Mouse (Mus musculus) left cerebral cortex, postnatal 4 days (tissue): ENCODE measurements around the gene Abca13. TPM values are rescaled to one million over a fixed set of nuclear protein-coding genes. Genes with fewer than 3 reads are reported as not detected.
A peak's percentile ranks its signal among the peaks of the same experiment; 100 is the strongest.
"Not testable (repeated sequence)": the region's sequence is repeated elsewhere in the genome, so short reads cannot be mapped to it uniquely, and the experiment has no call there.

Experiments used
- DNase-seq: peaks from one replicate; pipeline ENCODE4 v3.0.0-alpha.2; 2022
- intact Hi-C: fragments of 180-260 bp; cut with DNase I; formaldehyde crosslinking; loops from one replicate; pipeline ENCODE4 v1.15.1; 2025
- total RNA-seq, 2 experiments: library from RNA; stranded (reverse); gene quantifications; 2 replicates each; pipeline ENCODE4 v1.2.3; 2021

Abca13 gene
- total RNA-seq, 2 experiments from 2014 or later = 0.10 to 0.30 TPM

GRCm38 (mm10) chr11:9285759-9286158 is 94.0 kb downstream of the Abca13 start:
- DNase-seq = no peak
- intact Hi-C loops = no loop called here

- intact Hi-C loops = no loop called here
- DNase-seq = no peak
Measured at GRCm38 (mm10) chr11:9291168-9291567, 99.4 kb downstream of the Abca13 start.

- intact Hi-C loops = no loop called here
- no peak for DNase-seq
Measured at GRCm38 (mm10) chr11:9299615-9300014, 107.9 kb downstream of the Abca13 start.

- no peak for DNase-seq
- intact Hi-C loops = no loop called here
Measured at GRCm38 (mm10) chr11:9305450-9305849, 113.7 kb downstream of the Abca13 start.

- DNase-seq = no peak
- intact Hi-C loops = loop anchor here (5.0 kb wide), 1 partner anchor 1816 kb away; no protein-coding TSS in a partner anchor
Measured at GRCm38 (mm10) chr11:9316545-9316944, 124.8 kb downstream of the Abca13 start.

DNA sequence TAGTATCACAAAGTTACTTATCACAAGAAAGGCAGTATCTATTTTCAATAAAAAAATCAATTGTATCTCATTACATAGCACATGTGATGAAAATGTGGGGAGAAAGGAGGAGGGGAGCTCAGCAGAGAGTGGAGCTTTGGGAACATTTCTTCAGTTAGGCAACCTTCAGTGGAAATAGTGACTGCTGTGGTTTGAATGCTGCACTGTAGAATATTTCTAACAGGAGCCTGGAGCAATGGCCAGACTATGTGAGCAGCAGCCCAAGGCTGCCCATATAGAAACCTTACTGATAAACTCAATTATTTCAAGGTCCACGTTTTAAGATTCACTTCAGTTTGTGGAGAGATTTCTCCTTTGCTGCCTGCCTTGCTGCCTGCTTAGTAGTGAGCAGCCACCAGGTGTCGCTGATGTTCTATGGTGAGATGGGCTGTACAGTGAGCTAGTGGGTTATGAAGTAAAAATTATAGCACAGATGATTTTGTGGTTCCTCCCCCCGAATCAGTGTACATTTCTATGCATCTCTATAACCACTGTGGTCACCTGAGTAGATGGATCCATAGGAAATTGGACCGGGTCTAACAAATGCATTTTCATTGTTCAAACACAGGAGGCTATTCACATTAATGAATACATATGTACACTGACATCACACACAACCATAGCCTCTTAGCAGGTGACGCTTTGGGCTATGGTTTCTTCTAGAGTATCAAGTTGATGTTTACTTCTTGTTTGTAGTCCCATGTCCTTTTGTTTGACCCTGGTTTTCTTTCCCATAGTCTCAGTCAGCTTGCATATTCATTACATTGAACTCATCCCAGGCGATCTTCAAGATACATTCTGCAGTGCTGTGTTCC is 125.6 kb downstream of the Abca13 start:
- intact Hi-C loops = loop anchor here (5.0 kb wide), 1 partner anchor 1815 kb away; no protein-coding TSS in a partner anchor
- peak; percentile 73 for DNase-seq

DNA sequence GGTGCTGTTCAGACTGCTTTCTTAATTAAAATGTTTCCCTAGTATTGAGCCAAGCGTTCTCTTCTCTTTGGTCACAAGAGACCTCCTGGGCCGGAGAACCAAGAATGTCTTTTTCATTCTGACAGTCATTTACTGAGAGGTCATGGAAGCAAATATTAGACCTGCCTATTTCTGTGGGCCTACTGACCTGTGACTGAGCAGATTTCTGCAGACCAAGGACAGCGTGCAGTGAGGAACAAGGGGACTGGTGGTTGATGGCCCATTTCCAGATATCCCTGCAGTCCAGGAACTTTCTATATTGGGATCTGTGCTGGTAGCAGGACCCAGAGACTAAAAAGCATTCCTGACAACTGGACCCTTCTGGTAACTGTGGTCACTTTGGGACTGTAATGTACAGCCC is 146.4 kb downstream of the Abca13 start:
- DNase-seq = no peak
- intact Hi-C loops = no loop called here

DNA sequence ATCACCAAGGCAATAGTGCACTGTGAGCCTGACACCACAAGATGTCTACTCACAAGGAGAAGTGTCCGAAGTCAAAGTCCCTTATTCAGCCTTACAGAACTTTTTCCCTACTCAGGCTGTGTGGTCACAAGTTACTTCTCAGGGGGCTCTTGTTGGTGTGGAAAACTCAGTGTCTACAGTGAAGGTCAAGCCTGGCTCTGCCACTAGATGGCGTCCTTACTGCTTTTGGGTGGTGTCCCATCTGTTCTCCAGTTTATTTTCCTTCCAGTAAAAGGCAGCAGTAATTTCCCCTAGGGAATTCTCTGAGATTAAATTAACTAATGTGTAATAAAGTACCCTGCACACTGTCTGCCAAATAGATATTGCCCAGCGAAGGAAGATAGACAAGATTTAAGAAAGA is 156.0 kb downstream of the Abca13 start:
- intact Hi-C loops = no loop called here
- DNase-seq = peak; percentile 35

- intact Hi-C loops = no loop called here
Measured at GRCm38 (mm10) chr11:9373160-9373559, 181.4 kb downstream of the Abca13 start.

DNA sequence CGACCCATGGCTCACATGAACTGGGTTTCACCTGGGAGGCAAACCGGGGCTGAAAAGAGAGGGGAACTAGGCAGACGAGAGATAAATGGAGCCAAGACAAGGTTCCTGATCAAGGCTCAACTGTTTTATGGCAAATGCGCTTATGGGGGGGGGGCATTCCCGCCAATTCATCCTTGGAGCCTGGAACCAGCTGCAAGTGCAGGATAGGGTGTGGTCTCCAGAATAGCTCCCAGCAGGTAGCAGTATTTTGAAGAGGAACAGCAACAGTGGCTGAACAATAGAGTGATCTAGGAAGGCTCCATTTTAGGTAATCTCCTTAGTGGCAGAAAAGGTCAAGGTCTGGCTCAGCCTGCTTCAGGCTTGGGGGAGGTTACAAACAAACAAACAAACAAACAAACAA is 182.7 kb downstream of the Abca13 start:
- DNase-seq, intact Hi-C loops: not testable (repeated sequence)

More at GRCm38 (mm10) chr11:9373160-9373559, 181.4 kb downstream of the Abca13 start:
- DNase-seq = peak; percentile 35

DNA sequence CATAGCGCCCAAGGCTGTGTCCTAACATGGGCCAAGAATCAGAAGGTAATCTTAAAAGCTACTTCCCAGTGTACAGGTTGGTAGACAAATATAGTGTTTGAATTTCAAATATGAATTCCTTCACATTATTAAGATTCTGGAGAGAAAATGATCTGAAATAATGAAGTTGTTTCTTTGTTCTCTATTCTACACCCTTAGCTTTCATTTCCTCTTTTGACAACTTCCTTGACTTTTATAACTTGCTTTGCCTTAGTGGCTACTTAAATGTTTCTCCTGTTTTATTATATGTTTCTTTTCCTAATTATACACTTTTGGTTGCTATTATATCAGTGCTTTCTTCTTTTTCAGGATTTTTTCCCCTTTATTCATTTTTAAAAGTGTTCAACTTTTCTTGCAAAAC is 196.8 kb downstream of the Abca13 start:
- intact Hi-C loops = no loop called here
- no peak for DNase-seq

GRCm38 (mm10) chr11:9416946-9417345 is 225.2 kb downstream of the Abca13 start:
- intact Hi-C loops = no loop called here
- DNase-seq = no peak

GRCm38 (mm10) chr11:9420205-9420604 is 228.5 kb downstream of the Abca13 start:
- DNase-seq = no peak
- intact Hi-C loops = no loop called here

DNA sequence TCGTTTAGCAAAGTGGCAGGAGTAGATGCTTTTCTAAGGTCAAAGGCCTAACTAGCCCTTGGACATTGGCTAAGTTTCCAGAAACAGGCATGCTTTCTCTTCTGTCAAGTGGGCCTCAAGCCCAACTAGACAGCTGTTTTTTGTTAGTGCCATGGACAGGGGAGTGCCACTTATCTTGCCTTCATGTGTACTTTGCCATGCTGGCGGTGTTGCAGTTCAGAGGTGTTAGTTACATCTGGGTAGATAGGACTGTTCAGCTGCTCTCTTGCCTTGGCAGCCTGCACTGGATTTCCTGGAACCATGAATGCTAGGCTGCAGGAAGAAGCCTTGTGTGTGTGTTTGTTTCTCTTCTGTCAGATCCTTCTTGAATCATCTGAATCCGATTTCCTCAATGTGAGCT is 235.7 kb downstream of the Abca13 start:
- DNase-seq = no peak
- intact Hi-C loops = no loop called here

- no peak for DNase-seq
- intact Hi-C loops = no loop called here
Measured at GRCm38 (mm10) chr11:9432807-9433206, 241.1 kb downstream of the Abca13 start.

- DNase-seq = no peak
- intact Hi-C loops = no loop called here
Measured at GRCm38 (mm10) chr11:9436617-9437016, 244.9 kb downstream of the Abca13 start.

GRCm38 (mm10) chr11:9439781-9440180 is 248.0 kb downstream of the Abca13 start:
- intact Hi-C loops = no loop called here

GRCm38 (mm10) chr11:9441192-9441591 is 249.4 kb downstream of the Abca13 start:
- intact Hi-C loops = no loop called here
- DNase-seq = no peak

More at GRCm38 (mm10) chr11:9439781-9440180, 248.0 kb downstream of the Abca13 start:
- DNase-seq = no peak

- no peak for DNase-seq
- intact Hi-C loops = no loop called here
Measured at GRCm38 (mm10) chr11:9472400-9472799, 280.7 kb downstream of the Abca13 start.

- peak; percentile 43 for DNase-seq
- intact Hi-C loops = loop anchor here (10.0 kb wide), 1 partner anchor 1653 kb away; no protein-coding TSS in a partner anchor
Measured at GRCm38 (mm10) chr11:9481511-9481910, 289.8 kb downstream of the Abca13 start.

GRCm38 (mm10) chr11:9500326-9501142 is 308.8 kb downstream of the Abca13 start:
- intact Hi-C loops = no loop called here
- peak; percentile 79 for DNase-seq
